Mouse (Mus musculus): Measurements from ENCODE around the gene Gm7903. TPM values are rescaled to one million over a fixed set of nuclear protein-coding genes. Genes with fewer than 3 reads are reported as not detected.
"Not testable (repeated sequence)": the region's sequence is repeated elsewhere in the genome, so short reads cannot be mapped to it uniquely, and the experiment has no call there.

Gm7903 gene
- not detected in 2 replicates for polyA plus RNA-seq (2014; fragmentation: Nextera tagmentation; extraction: Ambion mirVana)

- WGBS, result no CpG with 5 or more reads among the region's 15 CpGs
- H3K27me3 ChIP-seq (replicated peaks; ENCODE audit: control insufficient read depth, insufficient read depth, low read length); H3K4me2 ChIP-seq (ENCODE audit: low read length); H3K9ac ChIP-seq (ENCODE audit: low read length); H3K9me3 ChIP-seq (ENCODE audit: control insufficient read depth, low read length); H3K36me3 ChIP-seq (ENCODE audit: control insufficient read depth, insufficient read depth, low read length); ATAC-seq (replicated peaks; ENCODE audit: low FRiP score, low TSS enrichment, low read depth); DNase-seq (ENCODE audit: low spot score); H3K27ac ChIP-seq (ENCODE audit: low read depth); H3K4me1 ChIP-seq (replicated peaks; ENCODE audit: control insufficient read depth, insufficient read depth, low read length); H3K4me3 ChIP-seq (ENCODE audit: low read depth, low read length): not testable (repeated sequence)
Measured at GRCm38 (mm10) chrX:135433535-135433934, at the start of gene Gm7903. TSS of gene Gm7903 (plus strand) at chrX:135433835.

GRCm38 (mm10) chrX:135403578-135403977, 30.1 kb upstream of the Gm7903 start:
- not testable (repeated sequence) for H3K9me3 ChIP-seq (ENCODE audit: control insufficient read depth, low read length); H3K36me3 ChIP-seq (ENCODE audit: control insufficient read depth, insufficient read depth, low read length); H3K4me2 ChIP-seq (ENCODE audit: low read length); ATAC-seq (replicated peaks; ENCODE audit: low FRiP score, low TSS enrichment, low read depth); H3K4me1 ChIP-seq (replicated peaks; ENCODE audit: control insufficient read depth, insufficient read depth, low read length); H3K9ac ChIP-seq (ENCODE audit: low read length); H3K27me3 ChIP-seq (replicated peaks; ENCODE audit: control insufficient read depth, insufficient read depth, low read length); H3K4me3 ChIP-seq (ENCODE audit: low read depth, low read length); H3K27ac ChIP-seq (ENCODE audit: low read depth); DNase-seq (ENCODE audit: low spot score)
- no CpG with 5 or more reads among the region's 3 CpGs for WGBS

- 41% methylated on average over 3 of the region's 7 CpGs for WGBS
- H3K9ac ChIP-seq (ENCODE audit: low read length); H3K9me3 ChIP-seq (ENCODE audit: control insufficient read depth, low read length); H3K4me3 ChIP-seq (ENCODE audit: low read depth, low read length); H3K27me3 ChIP-seq (replicated peaks; ENCODE audit: control insufficient read depth, insufficient read depth, low read length); H3K27ac ChIP-seq (ENCODE audit: low read depth); H3K4me2 ChIP-seq (ENCODE audit: low read length); ATAC-seq (replicated peaks; ENCODE audit: low FRiP score, low TSS enrichment, low read depth); H3K36me3 ChIP-seq (ENCODE audit: control insufficient read depth, insufficient read depth, low read length); DNase-seq (ENCODE audit: low spot score); H3K4me1 ChIP-seq (replicated peaks; ENCODE audit: control insufficient read depth, insufficient read depth, low read length): not testable (repeated sequence)
Measured at GRCm38 (mm10) chrX:135421203-135421602, 12.4 kb upstream of the Gm7903 start.

- H3K27me3 ChIP-seq (replicated peaks; ENCODE audit: control insufficient read depth, insufficient read depth, low read length), result not testable (repeated sequence)
Measured at GRCm38 (mm10) chrX:135421824-135422223, 11.8 kb upstream of the Gm7903 start.

GRCm38 (mm10) chrX:135422473-135422872, 11.2 kb upstream of the Gm7903 start:
- H3K9me3 ChIP-seq (ENCODE audit: control insufficient read depth, low read length); H3K27me3 ChIP-seq (replicated peaks; ENCODE audit: control insufficient read depth, insufficient read depth, low read length); ATAC-seq (replicated peaks; ENCODE audit: low FRiP score, low TSS enrichment, low read depth); H3K36me3 ChIP-seq (ENCODE audit: control insufficient read depth, insufficient read depth, low read length); H3K9ac ChIP-seq (ENCODE audit: low read length); H3K4me3 ChIP-seq (ENCODE audit: low read depth, low read length); H3K4me2 ChIP-seq (ENCODE audit: low read length); H3K4me1 ChIP-seq (replicated peaks; ENCODE audit: control insufficient read depth, insufficient read depth, low read length); H3K27ac ChIP-seq (ENCODE audit: low read depth); DNase-seq (ENCODE audit: low spot score): not testable (repeated sequence)
- WGBS, result no CpG with 5 or more reads among the region's 4 CpGs

More at GRCm38 (mm10) chrX:135421824-135422223, 11.8 kb upstream of the Gm7903 start:
- H3K27ac ChIP-seq (ENCODE audit: low read depth); H3K4me3 ChIP-seq (ENCODE audit: low read depth, low read length); H3K4me1 ChIP-seq (replicated peaks; ENCODE audit: control insufficient read depth, insufficient read depth, low read length); DNase-seq (ENCODE audit: low spot score); H3K36me3 ChIP-seq (ENCODE audit: control insufficient read depth, insufficient read depth, low read length); H3K4me2 ChIP-seq (ENCODE audit: low read length); H3K9ac ChIP-seq (ENCODE audit: low read length); H3K9me3 ChIP-seq (ENCODE audit: control insufficient read depth, low read length); ATAC-seq (replicated peaks; ENCODE audit: low FRiP score, low TSS enrichment, low read depth): not testable (repeated sequence)

GRCm38 (mm10) chrX:135464160-135464559, 30.5 kb downstream of the Gm7903 start:
- not testable (repeated sequence) for H3K27ac ChIP-seq (ENCODE audit: low read depth); DNase-seq (ENCODE audit: low spot score); H3K9me3 ChIP-seq (ENCODE audit: control insufficient read depth, low read length); H3K36me3 ChIP-seq (ENCODE audit: control insufficient read depth, insufficient read depth, low read length); H3K27me3 ChIP-seq (replicated peaks; ENCODE audit: control insufficient read depth, insufficient read depth, low read length); H3K4me2 ChIP-seq (ENCODE audit: low read length); ATAC-seq (replicated peaks; ENCODE audit: low FRiP score, low TSS enrichment, low read depth); H3K4me1 ChIP-seq (replicated peaks; ENCODE audit: control insufficient read depth, insufficient read depth, low read length); H3K9ac ChIP-seq (ENCODE audit: low read length); H3K4me3 ChIP-seq (ENCODE audit: low read depth, low read length)
- no CpG with 5 or more reads among the region's 3 CpGs for WGBS

GRCm38 (mm10) chrX:135481902-135482301, 48.3 kb downstream of the Gm7903 start:
- not testable (repeated sequence) for H3K9me3 ChIP-seq (ENCODE audit: control insufficient read depth, low read length); H3K36me3 ChIP-seq (ENCODE audit: control insufficient read depth, insufficient read depth, low read length); H3K4me3 ChIP-seq (ENCODE audit: low read depth, low read length); DNase-seq (ENCODE audit: low spot score); H3K4me2 ChIP-seq (ENCODE audit: low read length); H3K27ac ChIP-seq (ENCODE audit: low read depth); H3K27me3 ChIP-seq (replicated peaks; ENCODE audit: control insufficient read depth, insufficient read depth, low read length); H3K9ac ChIP-seq (ENCODE audit: low read length); ATAC-seq (replicated peaks; ENCODE audit: low FRiP score, low TSS enrichment, low read depth); H3K4me1 ChIP-seq (replicated peaks; ENCODE audit: control insufficient read depth, insufficient read depth, low read length)
- WGBS, result no CpG with 5 or more reads among the region's 6 CpGs

GRCm38 (mm10) chrX:135483183-135483582, 49.5 kb downstream of the Gm7903 start:
- not testable (repeated sequence) for H3K4me2 ChIP-seq (ENCODE audit: low read length); H3K27me3 ChIP-seq (replicated peaks; ENCODE audit: control insufficient read depth, insufficient read depth, low read length); H3K36me3 ChIP-seq (ENCODE audit: control insufficient read depth, insufficient read depth, low read length); DNase-seq (ENCODE audit: low spot score); H3K4me3 ChIP-seq (ENCODE audit: low read depth, low read length); H3K9ac ChIP-seq (ENCODE audit: low read length); H3K4me1 ChIP-seq (replicated peaks; ENCODE audit: control insufficient read depth, insufficient read depth, low read length); H3K27ac ChIP-seq (ENCODE audit: low read depth); H3K9me3 ChIP-seq (ENCODE audit: control insufficient read depth, low read length); ATAC-seq (replicated peaks; ENCODE audit: low FRiP score, low TSS enrichment, low read depth)
- no CpG with 5 or more reads among the region's 3 CpGs for WGBS

Measured in intestine, embryonic 14.5 days (tissue).